Mouse (Mus musculus) frontal cortex, adult (tissue): ENCODE measurements at regions not wholly inside any gene's neighbourhood (a gene's known extent, or its start where the extent isn't known, plus 50 kb on each side); places are given as distances from the start of the nearest gene placed in this dataset.

Source experiments
- ATAC-seq: cut with Nextera tagmentation; 2 replicates; pipeline ENCODE4 v1.9.2; 2017; ENCODE audit warnings: mild to moderate bottlenecking, moderate library complexity, mixed read lengths; ENCODE audit not compliant: low TSS enrichment

GRCm38 (mm10) chr13:97847561-97847960 is 87.1 kb upstream of the Gm10260 start:
- ATAC-seq: no peak

- ATAC-seq: peak; percentile 85
These were observed 84.7 kb upstream of the Gm10260 start for GRCm38 (mm10) chr13:97845148-97845547.

GRCm38 (mm10) chr13:97842801-97843200 is 82.4 kb upstream of the Gm10260 start:
- ATAC-seq: no peak

- no peak for ATAC-seq
These were observed 81.1 kb upstream of the Gm10260 start for GRCm38 (mm10) chr13:97841503-97841902.

- no peak for ATAC-seq
These were observed 79.3 kb upstream of the Gm10260 start for GRCm38 (mm10) chr13:97839617-97840308.

- ATAC-seq: no peak
These were observed 77.1 kb upstream of the Gm10260 start for GRCm38 (mm10) chr13:97837443-97838000.

GRCm38 (mm10) chr13:97832448-97832847 is 72.0 kb upstream of the Gm10260 start:
- ATAC-seq: no peak

GRCm38 (mm10) chr13:97831839-97832238 is 71.4 kb upstream of the Gm10260 start:
- no peak for ATAC-seq

- ATAC-seq: no peak
These were observed 69.1 kb upstream of the Gm10260 start for GRCm38 (mm10) chr13:97829558-97829957.

GRCm38 (mm10) chr13:97825801-97826576 is 65.6 kb upstream of the Gm10260 start:
- no peak for ATAC-seq

- no peak for ATAC-seq
These were observed 64.9 kb upstream of the Gm10260 start for GRCm38 (mm10) chr13:97825361-97825760.

- ATAC-seq: peak; percentile 85
These were observed 63.8 kb upstream of the Gm10260 start for GRCm38 (mm10) chr13:97824071-97824716.

- no peak for ATAC-seq
These were observed 61.2 kb upstream of the Gm10260 start for GRCm38 (mm10) chr13:97821630-97822029.

- no peak for ATAC-seq
These were observed 60.6 kb upstream of the Gm10260 start for GRCm38 (mm10) chr13:97821011-97821410.

GRCm38 (mm10) chr13:97820401-97820800 is 60.0 kb upstream of the Gm10260 start:
- no peak for ATAC-seq

GRCm38 (mm10) chr13:97819036-97819435 is 58.6 kb upstream of the Gm10260 start:
- ATAC-seq: no peak

- ATAC-seq: no peak
These were observed 56.5 kb upstream of the Gm10260 start for GRCm38 (mm10) chr13:97816923-97817322.
